Mouse (Mus musculus) megakaryocyte, adult 5-6 weeks (primary cell): ENCODE data around the gene Olfr1016. TPM values are rescaled to one million over a fixed set of nuclear protein-coding genes. Genes with fewer than 3 reads are reported as not detected.

Experiments
- ATAC-seq: 2 replicates; pipeline ENCODE4 v1.8.0; 2016; ENCODE audit warnings: mild to moderate bottlenecking, inconsistent platforms; ENCODE audit not compliant: poor library complexity, severe bottlenecking
- total RNA-seq, 2 experiments: library from RNA; stranded (forward) in 1 of 2; stranded (reverse) in 1 of 2; fragments of 153-499, 151-499 nt in 1 of 2; fragments of 221-1000, 200-1000 nt in 1 of 2; gene quantifications; 2 replicates each; pipeline versions ENCODE4 v1.2.3 to v1.2.4; 2015 to 2017

Olfr1016 gene
- not detected in 2 replicates for total RNA-seq (2015)
- total RNA-seq (2017): not detected in 2 replicates

GRCm38 (mm10) chr2:85802444-85802843 lies at the start of gene Olfr1016:
Olfr1016 (minus strand) TSS chr2:85802544.
- ATAC-seq: no peak

- ATAC-seq: no peak
These were observed 44.4 kb upstream of the Olfr1016 start, which contains the start of gene Olfr1020 for GRCm38 (mm10) chr2:85846730-85847129. Olfr1020 (plus strand) TSS chr2:85847030.

GRCm38 (mm10) chr2:85845383-85845782 lies 43.0 kb upstream of the Olfr1016 start, which contains the start of gene Olfr1019:
Olfr1019 (minus strand) TSS chr2:85845483.
- no peak for ATAC-seq

DNA sequence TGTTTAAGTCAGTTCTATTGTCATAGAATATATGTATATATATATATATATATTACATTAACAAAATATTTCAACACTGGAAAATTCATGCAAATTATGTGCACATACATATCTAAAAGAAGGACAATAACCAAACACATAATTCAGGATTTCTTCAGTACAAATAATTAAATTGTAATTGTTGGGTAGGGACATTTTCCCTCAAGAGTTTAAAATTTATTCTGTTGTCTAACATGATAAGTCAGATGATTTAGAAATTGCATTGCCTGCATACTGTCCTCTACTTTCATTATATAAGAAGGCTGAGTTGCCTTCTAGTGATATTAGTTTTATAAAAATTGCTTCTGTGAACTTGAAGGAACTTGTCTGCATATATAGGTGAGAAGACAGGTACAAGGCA lies 15.8 kb upstream of the Olfr1016 start, which contains the start of gene Olfr1018:
Olfr1018 (plus strand) TSS at position 301 of the 400 bp plus-strand sequence.
- no peak for ATAC-seq

DNA sequence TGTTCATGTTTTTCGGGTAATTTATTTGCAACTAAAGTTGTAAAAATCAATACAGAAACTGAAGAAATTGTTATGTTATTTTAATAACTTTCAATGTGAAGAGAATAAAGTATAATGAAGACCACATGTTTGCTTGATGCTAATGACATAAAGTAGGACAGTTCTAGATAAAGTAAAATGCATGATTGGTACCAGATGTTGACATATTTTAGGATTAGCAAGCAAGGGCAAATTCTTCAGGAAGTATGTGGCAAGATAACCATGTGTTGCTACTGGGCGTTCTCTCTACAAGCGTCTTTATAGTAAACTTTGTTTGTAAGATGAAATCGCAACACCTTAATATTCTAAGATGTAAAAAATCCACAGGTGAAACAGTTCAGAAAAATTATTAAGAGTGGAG lies 2.2 kb upstream of the Olfr1016 start:
- no peak for ATAC-seq

GRCm38 (mm10) chr2:85792331-85792730 lies 10.0 kb downstream of the Olfr1016 start:
- ATAC-seq: no peak

DNA sequence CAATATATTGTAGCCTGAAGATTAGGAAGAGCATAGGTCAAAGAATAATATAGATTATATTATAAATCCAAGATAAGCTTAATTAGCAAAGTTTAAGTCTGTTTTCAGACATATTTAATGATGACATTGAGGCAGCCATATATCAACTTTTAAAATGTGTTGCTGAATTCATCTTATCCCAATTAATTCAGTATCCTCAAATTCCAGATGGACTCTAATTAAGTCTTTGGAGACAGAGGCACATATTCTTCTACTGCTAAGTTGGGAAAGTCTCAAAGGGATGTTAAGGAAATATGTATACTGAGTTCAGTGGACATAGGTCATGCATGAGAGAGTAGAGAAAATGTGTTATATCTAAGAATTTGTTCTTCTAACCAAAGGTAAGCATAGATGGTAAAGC lies 20.6 kb downstream of the Olfr1016 start, which contains the start of gene Olfr1015:
Olfr1015 (plus strand) TSS at position 301 of the 400 bp plus-strand sequence.
- no peak for ATAC-seq

DNA sequence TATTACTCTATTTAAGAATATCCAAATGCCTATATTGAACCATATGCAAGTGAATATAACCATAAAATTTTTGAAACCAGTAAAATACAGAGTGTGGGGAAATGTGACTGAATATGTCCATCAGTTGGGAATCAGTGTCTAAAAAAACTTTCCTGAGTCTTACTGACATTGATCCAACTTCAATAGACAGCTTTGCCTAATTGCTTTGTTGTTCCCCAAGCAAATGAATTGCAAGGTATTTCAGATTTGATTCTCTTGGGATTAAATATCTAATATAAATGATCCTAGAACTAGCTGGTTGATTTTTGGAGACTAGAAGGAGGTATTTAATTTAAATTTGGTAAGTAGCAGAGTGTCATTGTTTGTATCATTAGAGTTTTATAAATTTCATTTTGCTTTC lies 29.9 kb downstream of the Olfr1016 start, which contains the start of gene Olfr1014:
Olfr1014 (plus strand) TSS at position 301 of the 400 bp plus-strand sequence.
- ATAC-seq: no peak

- ATAC-seq: no peak
These were observed 35.5 kb downstream of the Olfr1016 start, which contains the start of gene Olfr1013 for GRCm38 (mm10) chr2:85766798-85767197. Olfr1013 (plus strand) TSS chr2:85767098.

DNA sequence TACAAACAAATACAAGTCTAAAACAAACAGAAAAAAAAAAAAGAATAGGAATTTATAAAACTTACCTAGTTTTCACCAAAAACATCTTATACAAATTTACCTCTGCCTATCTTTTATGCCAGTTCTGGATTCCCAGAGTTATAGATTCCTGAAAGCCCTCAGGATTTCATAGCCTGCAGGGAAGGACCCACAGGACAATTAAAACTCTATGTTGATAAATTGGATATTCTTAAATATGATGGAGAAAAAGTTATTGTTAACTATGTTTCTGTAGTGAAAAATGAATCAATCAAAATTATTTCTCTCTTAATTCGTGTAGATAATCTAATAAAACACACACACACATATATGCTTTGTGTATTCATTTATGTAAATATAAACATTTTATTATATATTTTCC lies 39.7 kb downstream of the Olfr1016 start, which contains the start of gene Olfr1012:
Olfr1012 (minus strand) TSS at position 101 of the 400 bp plus-strand sequence.
- ATAC-seq: no peak

DNA sequence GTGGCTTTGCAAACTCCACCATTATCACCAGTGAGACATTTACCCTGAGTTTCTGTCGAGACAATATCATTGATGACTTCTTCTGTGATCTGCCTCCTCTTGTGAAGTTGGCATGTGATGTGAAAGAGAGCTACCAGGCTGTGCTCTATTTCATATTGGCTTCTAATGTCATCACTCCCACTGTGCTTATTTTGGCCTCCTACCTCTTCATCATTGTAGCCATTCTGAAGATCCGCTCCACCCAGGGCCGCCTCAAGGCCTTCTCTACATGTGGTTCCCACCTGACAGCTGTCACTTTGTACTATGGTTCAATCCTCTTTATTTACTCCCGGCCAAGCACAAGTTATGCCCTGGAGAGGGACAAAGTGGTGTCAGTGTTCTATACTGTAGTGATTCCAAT lies 48.5 kb downstream of the Olfr1016 start:
- no peak for ATAC-seq

Other genes starting within 250 kb of the Olfr1016 start
- gene Olfr996, start 223.3 kb downstream of the Olfr1016 start, total RNA-seq (2015): not detected in 2 replicates
- gene Olfr996, start 223.3 kb downstream of the Olfr1016 start, total RNA-seq (2017): not detected in 2 replicates
- gene Olfr998, start 213.6 kb downstream of the Olfr1016 start, total RNA-seq (2015): not detected in 2 replicates
- not detected in 2 replicates for gene Olfr998, start 213.6 kb downstream of the Olfr1016 start, total RNA-seq (2017)
- not detected in 2 replicates for gene Olfr1000, start 190.6 kb downstream of the Olfr1016 start, total RNA-seq (2015)
- gene Olfr1000, start 190.6 kb downstream of the Olfr1016 start, total RNA-seq (2017): not detected in 2 replicates
- gene Olfr1002, start 151.8 kb downstream of the Olfr1016 start, total RNA-seq (2015): not detected in 2 replicates
- gene Olfr1002, start 151.8 kb downstream of the Olfr1016 start, total RNA-seq (2017): not detected in 2 replicates
- gene Olfr154, start 138.1 kb downstream of the Olfr1016 start, total RNA-seq (2015): not detected in 2 replicates
- gene Olfr154, start 138.1 kb downstream of the Olfr1016 start, total RNA-seq (2017): not detected in 2 replicates
- not detected in 2 replicates for gene Olfr1006, start 123.8 kb downstream of the Olfr1016 start, total RNA-seq (2015)
- gene Olfr1006, start 123.8 kb downstream of the Olfr1016 start, total RNA-seq (2017): not detected in 2 replicates
- not detected in 2 replicates for gene Olfr1008, start 113.1 kb downstream of the Olfr1016 start, total RNA-seq (2015)
- not detected in 2 replicates for gene Olfr1008, start 113.1 kb downstream of the Olfr1016 start, total RNA-seq (2017)
- gene Olfr1009, start 87.1 kb downstream of the Olfr1016 start, total RNA-seq (2015): not detected in 2 replicates
- not detected in 2 replicates for gene Olfr1009, start 87.1 kb downstream of the Olfr1016 start, total RNA-seq (2017)
- not detected in 2 replicates for gene Olfr1012, start 39.8 kb downstream of the Olfr1016 start, total RNA-seq (2015)
- not detected in 2 replicates for gene Olfr1012, start 39.8 kb downstream of the Olfr1016 start, total RNA-seq (2017)
- not detected in 2 replicates for gene Olfr1013, start 35.4 kb downstream of the Olfr1016 start, total RNA-seq (2015)
- gene Olfr1013, start 35.4 kb downstream of the Olfr1016 start, total RNA-seq (2017): not detected in 2 replicates
- gene Olfr1014, start 29.8 kb downstream of the Olfr1016 start, total RNA-seq (2015): not detected in 2 replicates
- not detected in 2 replicates for gene Olfr1014, start 29.8 kb downstream of the Olfr1016 start, total RNA-seq (2017)
- gene Olfr1015, start 20.5 kb downstream of the Olfr1016 start, total RNA-seq (2015): not detected in 2 replicates
- gene Olfr1015, start 20.5 kb downstream of the Olfr1016 start, total RNA-seq (2017): not detected in 2 replicates
- not detected in 2 replicates for gene Olfr1018, start 15.9 kb upstream of the Olfr1016 start, total RNA-seq (2015)
- not detected in 2 replicates for gene Olfr1018, start 15.9 kb upstream of the Olfr1016 start, total RNA-seq (2017)
- not detected in 2 replicates for gene Olfr1019, start 42.9 kb upstream of the Olfr1016 start, total RNA-seq (2015)
- not detected in 2 replicates for gene Olfr1019, start 42.9 kb upstream of the Olfr1016 start, total RNA-seq (2017)
- gene Olfr1020, start 44.5 kb upstream of the Olfr1016 start, total RNA-seq (2015): not detected in 2 replicates
- not detected in 2 replicates for gene Olfr1020, start 44.5 kb upstream of the Olfr1016 start, total RNA-seq (2017)
- not detected in 2 replicates for gene Olfr1022, start 66.0 kb upstream of the Olfr1016 start, total RNA-seq (2015)
- not detected in 2 replicates for gene Olfr1022, start 66.0 kb upstream of the Olfr1016 start, total RNA-seq (2017)
- gene Olfr1023, start 83.1 kb upstream of the Olfr1016 start, total RNA-seq (2015): not detected in 2 replicates
- not detected in 2 replicates for gene Olfr1023, start 83.1 kb upstream of the Olfr1016 start, total RNA-seq (2017)
- not detected in 2 replicates for gene Olfr1024, start 102.5 kb upstream of the Olfr1016 start, total RNA-seq (2015)
- gene Olfr1024, start 102.5 kb upstream of the Olfr1016 start, total RNA-seq (2017): not detected in 2 replicates
- not detected in 2 replicates for gene Olfr1025-ps1, start 112.6 kb upstream of the Olfr1016 start, total RNA-seq (2015)
- gene Olfr1025-ps1, start 112.6 kb upstream of the Olfr1016 start, total RNA-seq (2017): not detected in 2 replicates
- gene Olfr1026, start 119.0 kb upstream of the Olfr1016 start, total RNA-seq (2015): not detected in 2 replicates
- not detected in 2 replicates for gene Olfr1026, start 119.0 kb upstream of the Olfr1016 start, total RNA-seq (2017)
- not detected in 2 replicates for gene Olfr1028, start 147.9 kb upstream of the Olfr1016 start, total RNA-seq (2015)
- gene Olfr1028, start 147.9 kb upstream of the Olfr1016 start, total RNA-seq (2017): not detected in 2 replicates
- 0.57 TPM in 1 of 2 replicates, not detected in the other for gene Olfr1029, start 171.4 kb upstream of the Olfr1016 start, total RNA-seq (2015)
- gene Olfr1029, start 171.4 kb upstream of the Olfr1016 start, total RNA-seq (2017): not detected in 2 replicates
- gene Olfr1030, start 176.7 kb upstream of the Olfr1016 start, total RNA-seq (2015): not detected in 2 replicates
- not detected in 2 replicates for gene Olfr1030, start 176.7 kb upstream of the Olfr1016 start, total RNA-seq (2017)
- gene Olfr1031, start 187.8 kb upstream of the Olfr1016 start, total RNA-seq (2015): not detected in 2 replicates
- gene Olfr1031, start 187.8 kb upstream of the Olfr1016 start, total RNA-seq (2017): not detected in 2 replicates
- not detected in 2 replicates for gene Olfr1032, start 203.0 kb upstream of the Olfr1016 start, total RNA-seq (2015)
- not detected in 2 replicates for gene Olfr1032, start 203.0 kb upstream of the Olfr1016 start, total RNA-seq (2017)
- 0.09 and 0.45 TPM in 2 replicates for gene Olfr1033, start 218.1 kb upstream of the Olfr1016 start, total RNA-seq (2015)
- gene Olfr1033, start 218.1 kb upstream of the Olfr1016 start, total RNA-seq (2017): 0.07 TPM in 1 of 2 replicates, not detected in the other
- not detected in 2 replicates for gene Olfr1034, start 243.3 kb upstream of the Olfr1016 start, total RNA-seq (2015)
- not detected in 2 replicates for gene Olfr1034, start 243.3 kb upstream of the Olfr1016 start, total RNA-seq (2017)